Mouse (Mus musculus) fat pad, adult 2 months (tissue): ENCODE data around the gene Acd.
A peak's percentile ranks its signal among the peaks of the same experiment; 100 is the strongest.

Experiments
- DNase-seq: peaks from one replicate; pipeline ENCODE4 v3.0.0-alpha.2; 2011; ENCODE audit warnings: low read depth, low spot score; ENCODE audit errors: extremely low read depth

The Acd gene

GRCm38 (mm10) chr8:105700966-105701824, at the start of gene Acd, which contains the start of gene Pard6a:
Gene Acd, minus strand, starts transcription at chr8:105701102.
Gene Pard6a, plus strand, starts transcription at chr8:105701148.
- no peak for DNase-seq

GRCm38 (mm10) chr8:105750606-105751005, 49.7 kb upstream of the Acd start:
- peak; percentile 43 for DNase-seq

GRCm38 (mm10) chr8:105743301-105743700, 42.4 kb upstream of the Acd start:
- DNase-seq = no peak

GRCm38 (mm10) chr8:105739216-105739615, 38.3 kb upstream of the Acd start:
- DNase-seq = no peak

GRCm38 (mm10) chr8:105732186-105732585, 31.3 kb upstream of the Acd start:
- DNase-seq = no peak

GRCm38 (mm10) chr8:105727397-105728124, 26.7 kb upstream of the Acd start:
- DNase-seq = no peak

- no peak for DNase-seq
Measured at GRCm38 (mm10) chr8:105725726-105726125, 24.8 kb upstream of the Acd start.

GRCm38 (mm10) chr8:105722861-105723260, 22.0 kb upstream of the Acd start:
- DNase-seq = no peak

GRCm38 (mm10) chr8:105719637-105720036, 18.7 kb upstream of the Acd start:
- DNase-seq = no peak

GRCm38 (mm10) chr8:105716302-105716945, 15.5 kb upstream of the Acd start:
- no peak for DNase-seq

GRCm38 (mm10) chr8:105715042-105715441, 14.1 kb upstream of the Acd start:
- DNase-seq = no peak

- DNase-seq = no peak
Measured at GRCm38 (mm10) chr8:105714139-105714538, 13.2 kb upstream of the Acd start.

GRCm38 (mm10) chr8:105712286-105712685, 11.4 kb upstream of the Acd start:
- no peak for DNase-seq

- no peak for DNase-seq
Measured at GRCm38 (mm10) chr8:105709317-105709716, 8.4 kb upstream of the Acd start.

GRCm38 (mm10) chr8:105708675-105709074, 7.8 kb upstream of the Acd start:
- DNase-seq = no peak

GRCm38 (mm10) chr8:105707498-105708403, 6.8 kb upstream of the Acd start, which contains the start of the genes 4933405L10Rik and Enkd1:
Gene 4933405L10Rik, plus strand, starts transcription at chr8:105707655.
Gene Enkd1, minus strand, starts transcription at chr8:105708210.
- DNase-seq = no peak

GRCm38 (mm10) chr8:105706426-105706825, 5.5 kb upstream of the Acd start:
- no peak for DNase-seq

GRCm38 (mm10) chr8:105704955-105705354, 4.1 kb upstream of the Acd start:
- DNase-seq = no peak

GRCm38 (mm10) chr8:105704146-105704812, 3.4 kb upstream of the Acd start:
- no peak for DNase-seq
